Mouse (Mus musculus): Measurements from ENCODE around the gene Cyb5d2. TPM values are rescaled to one million over a fixed set of nuclear protein-coding genes. Genes with fewer than 3 reads are reported as not detected.
"Not testable (repeated sequence)": the region's sequence is repeated elsewhere in the genome, so short reads cannot be mapped to it uniquely, and the experiment has no call there.

Cyb5d2 gene
- polyA plus RNA-seq, 1 experiment from 2014 or later: 7.5 TPM

- no peak overlapping the region for H3K27ac ChIP-seq
- H3K9ac ChIP-seq: no peak overlapping the region
- 0 out of 2 replicates have a peak, but pooled peaks cover 2% of the 10 kb centered on the region for H3K36me3 ChIP-seq
- peaks cover 4% of the 10 kb centered on the region; the same call in 1 of the 2 replicates for H3K4me1 ChIP-seq (replicated peaks)
- no peak overlapping the region for H3K4me3 ChIP-seq
- H3K9me3 ChIP-seq: no peaks in the 10 kb centered on the region
- no peak for ATAC-seq (ENCODE audit: low FRiP score)
- H3K4me2 ChIP-seq: no peak overlapping the region
- H3K27me3 ChIP-seq: no peaks in the 10 kb centered on the region
Observed at GRCm38 (mm10) chr11:72804586-72804985, 8.6 kb upstream of the Cyb5d2 start.

GRCm38 (mm10) chr11:72803038-72803437, 7.1 kb upstream of the Cyb5d2 start:
- Histone ChIP-seq H3K27me3 (no peaks in the 10 kb centered on the region), H3K4me2 (no peak overlapping the region)
- WGBS: 77% methylated on average over 3 of the region's 3 CpGs

GRCm38 (mm10) chr11:72801182-72801581, 5.2 kb upstream of the Cyb5d2 start:
- Histone ChIP-seq H3K4me2 (no peak overlapping the region), H3K9me3 (no peaks in the 10 kb centered on the region), H3K4me1 (replicated peaks) (peaks cover 24% of the 10 kb centered on the region), H3K27ac (no peak overlapping the region), H3K27me3 (no peaks in the 10 kb centered on the region), H3K4me3 (no peak overlapping the region), H3K9ac (no peak overlapping the region), H3K36me3 (0 out of 2 replicates have a peak, but pooled peaks cover 2% of the 10 kb centered on the region)
- ATAC-seq (ENCODE audit: low FRiP score): no peak

More at GRCm38 (mm10) chr11:72803038-72803437, 7.1 kb upstream of the Cyb5d2 start:
- Histone ChIP-seq H3K36me3 (0 out of 2 replicates have a peak, but pooled peaks cover 2% of the 10 kb centered on the region), H3K27ac (no peak overlapping the region), H3K9me3 (no peaks in the 10 kb centered on the region), H3K4me3 (no peak overlapping the region), H3K4me1 (replicated peaks) (peaks cover 15% of the 10 kb centered on the region), H3K9ac (no peak overlapping the region)
- ATAC-seq (ENCODE audit: low FRiP score): no peak

- no peak overlapping the region for H3K4me3 ChIP-seq
- H3K4me2 ChIP-seq: no peak overlapping the region
- H3K9me3 ChIP-seq: no peaks in the 10 kb centered on the region
- H3K9ac ChIP-seq: no peak overlapping the region
- H3K4me1 ChIP-seq (replicated peaks): peaks cover 29% of the 10 kb centered on the region
- no peak for ATAC-seq (ENCODE audit: low FRiP score)
- H3K27ac ChIP-seq: no peak overlapping the region
- H3K27me3 ChIP-seq: no peaks in the 10 kb centered on the region
- H3K36me3 ChIP-seq: no peaks in the 10 kb centered on the region
Observed at GRCm38 (mm10) chr11:72798112-72798511, 2.2 kb upstream of the Cyb5d2 start.

GRCm38 (mm10) chr11:72796773-72797338, 914 bp upstream of the Cyb5d2 start:
- Histone ChIP-seq H3K27me3 (no peaks in the 10 kb centered on the region), H3K9me3 (no peaks in the 10 kb centered on the region), H3K4me3 (peak overlapping the region; percentile 99), H3K27ac (peak overlapping the region; percentile 96), H3K36me3 (no peaks in the 10 kb centered on the region), H3K9ac (peak overlapping the region; percentile 94), H3K4me2 (peak overlapping the region; percentile 83), H3K4me1 (replicated peaks) (peaks cover 29% of the 10 kb centered on the region)
- no peak; the same call in 1 of the 2 replicates for ATAC-seq (ENCODE audit: low FRiP score)
- WGBS: 22% methylated on average over 10 of the region's 10 CpGs

GRCm38 (mm10) chr11:72796296-72796687, 350 bp upstream of the Cyb5d2 start:
- Histone ChIP-seq H3K27me3 (no peaks in the 10 kb centered on the region), H3K9ac (peak overlapping the region; percentile 94), H3K9me3 (no peaks in the 10 kb centered on the region), H3K36me3 (no peaks in the 10 kb centered on the region), H3K4me1 (replicated peaks) (peaks cover 29% of the 10 kb centered on the region), H3K27ac (peak overlapping the region; percentile 96), H3K4me2 (peak overlapping the region; percentile 83), H3K4me3 (peak overlapping the region; percentile 99)
- under 1% methylated on average over 42 of the region's 42 CpGs for WGBS
- peak; percentile 38; the same call in 1 of the 2 replicates for ATAC-seq (ENCODE audit: low FRiP score)

- no peaks in the 10 kb centered on the region for H3K9me3 ChIP-seq
- H3K4me1 ChIP-seq (replicated peaks): peaks cover 29% of the 10 kb centered on the region
- WGBS: 20% methylated on average over 14 of the region's 14 CpGs
- no peaks in the 10 kb centered on the region for H3K27me3 ChIP-seq
- no peaks in the 10 kb centered on the region for H3K36me3 ChIP-seq
- H3K4me3 ChIP-seq: peak overlapping the region; percentile 99
- ATAC-seq (ENCODE audit: low FRiP score): peak; percentile 53
- H3K9ac ChIP-seq: peak overlapping the region; percentile 94
- peak overlapping the region; percentile 83 for H3K4me2 ChIP-seq
- H3K27ac ChIP-seq: peak overlapping the region; percentile 96
Observed at GRCm38 (mm10) chr11:72795149-72795454, 840 bp downstream of the Cyb5d2 start.

- Histone ChIP-seq H3K36me3 (no peaks in the 10 kb centered on the region), H3K27ac (no peak overlapping the region), H3K4me3 (no peak overlapping the region), H3K9me3 (no peaks in the 10 kb centered on the region), H3K4me2 (no peak overlapping the region), H3K4me1 (replicated peaks) (peaks cover 10% of the 10 kb centered on the region), H3K27me3 (no peaks in the 10 kb centered on the region), H3K9ac (no peak overlapping the region)
- no peak for ATAC-seq (ENCODE audit: low FRiP score)
Observed at GRCm38 (mm10) chr11:72792033-72792432, 3.9 kb downstream of the Cyb5d2 start.

- 87% methylated on average over 3 of the region's 3 CpGs for WGBS
- Histone ChIP-seq H3K4me3 (no peak overlapping the region), H3K27me3 (no peaks in the 10 kb centered on the region), H3K27ac (no peak overlapping the region), H3K9me3 (no peaks in the 10 kb centered on the region), H3K4me1 (replicated peaks) (no peaks in the 10 kb centered on the region), H3K9ac (no peak overlapping the region), H3K4me2 (no peak overlapping the region), H3K36me3 (no peaks in the 10 kb centered on the region)
- ATAC-seq (ENCODE audit: low FRiP score): no peak
Observed at GRCm38 (mm10) chr11:72782503-72782902, 13.4 kb downstream of the Cyb5d2 start.

GRCm38 (mm10) chr11:72782103-72782502, 13.8 kb downstream of the Cyb5d2 start:
- ATAC-seq (ENCODE audit: low FRiP score): no peak
- H3K9ac ChIP-seq: no peak overlapping the region
- no peak overlapping the region for H3K4me3 ChIP-seq
- no peaks in the 10 kb centered on the region for H3K27me3 ChIP-seq
- no peaks in the 10 kb centered on the region for H3K36me3 ChIP-seq
- no peaks in the 10 kb centered on the region for H3K9me3 ChIP-seq
- no peak overlapping the region for H3K27ac ChIP-seq
- no peak overlapping the region for H3K4me2 ChIP-seq
- WGBS: 72% methylated on average over 2 of the region's 2 CpGs
- H3K4me1 ChIP-seq (replicated peaks): no peaks in the 10 kb centered on the region

GRCm38 (mm10) chr11:72778957-72779356, 17.0 kb downstream of the Cyb5d2 start:
- Histone ChIP-seq H3K4me3 (no peak overlapping the region), H3K9me3 (no peaks in the 10 kb centered on the region), H3K4me1 (replicated peaks) (no peaks in the 10 kb centered on the region), H3K36me3 (no peaks in the 10 kb centered on the region), H3K9ac (no peak overlapping the region), H3K27me3 (no peaks in the 10 kb centered on the region), H3K4me2 (no peak overlapping the region), H3K27ac (no peak overlapping the region)
- ATAC-seq (ENCODE audit: low FRiP score): no peak

- H3K27ac ChIP-seq; H3K27me3 ChIP-seq; H3K4me1 ChIP-seq (replicated peaks); H3K9ac ChIP-seq; H3K4me3 ChIP-seq; ATAC-seq (ENCODE audit: low FRiP score); H3K9me3 ChIP-seq; H3K4me2 ChIP-seq: not testable (repeated sequence)
- H3K36me3 ChIP-seq: peaks cover 31% of the 10 kb centered on the region
- WGBS: 48% methylated on average over 1 of the region's 1 CpGs
Observed at GRCm38 (mm10) chr11:72772611-72773010, 23.3 kb downstream of the Cyb5d2 start.

- ATAC-seq (ENCODE audit: low FRiP score): no peak
- Histone ChIP-seq H3K36me3 (peaks cover 37% of the 10 kb centered on the region), H3K9me3 (no peaks in the 10 kb centered on the region), H3K4me1 (replicated peaks) (0 out of 2 replicates have a peak, but pooled peaks cover 3% of the 10 kb centered on the region), H3K4me3 (no peak overlapping the region), H3K9ac (no peak overlapping the region), H3K27me3 (no peaks in the 10 kb centered on the region), H3K27ac (no peak overlapping the region), H3K4me2 (no peak overlapping the region)
- 86% methylated on average over 4 of the region's 4 CpGs for WGBS
Observed at GRCm38 (mm10) chr11:72771461-72771860, 24.5 kb downstream of the Cyb5d2 start.
